Mouse (Mus musculus) heart, postnatal 0 days (tissue): Measurements from ENCODE around the gene Ttc28.

ENCODE experiments used
- CTCF ChIP-seq: IDR thresholded peaks from 2 replicates; pipeline ENCODE4 v1.5.1; 2016; ENCODE audit warnings: antibody characterized with exemption, control low read depth, low read depth
- EP300 ChIP-seq: IDR thresholded peaks from 2 replicates; pipeline ENCODE4 v1.6.1; 2016; ENCODE audit warnings: antibody characterized with exemption, low read depth

DNA sequence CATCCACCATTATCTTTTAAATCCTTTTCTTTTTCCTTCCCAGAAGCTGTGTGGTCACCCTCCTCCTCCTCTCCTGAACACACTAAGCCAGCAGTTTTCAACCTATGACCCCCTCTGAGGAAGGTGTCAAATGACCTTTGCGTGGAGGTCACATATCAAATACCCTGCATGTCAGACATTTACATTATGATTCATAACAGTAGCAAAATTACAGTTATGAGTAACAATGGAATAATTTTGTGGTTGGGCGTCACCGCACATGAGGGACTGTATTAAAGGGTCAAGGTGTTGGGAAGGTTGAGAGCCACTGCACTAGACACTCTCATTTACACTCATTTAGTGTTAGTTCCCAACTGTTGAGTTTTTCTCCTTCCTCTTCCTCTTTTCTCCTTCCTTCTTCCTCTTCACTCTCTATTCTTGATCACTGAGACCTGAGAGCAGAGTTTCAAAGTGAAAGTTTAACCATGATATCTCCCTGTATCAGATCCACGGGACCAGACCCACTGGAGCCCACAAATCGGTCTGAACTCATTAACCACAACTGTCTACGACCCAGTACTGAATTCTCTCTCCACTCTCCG, 245.1 kb downstream of the Ttc28 start:
- TF ChIP-seq EP300, result no peak
- TF ChIP-seq CTCF, result no peak
